Mouse (Mus musculus) embryonic stem cell, embryonic (primary cell): Measurements from ENCODE around the gene Fam133b.
"Not testable (repeated sequence)": the region's sequence is repeated elsewhere in the genome, so short reads cannot be mapped to it uniquely, and the experiment has no call there.

Source experiments
- CTCF ChIA-PET, 4 experiments: fragments of 300-600 bp in 2 of 4; fragments of 350-600 bp in 2 of 4; sonication (Branson Sonifier 250); formaldehyde crosslinking; loops; one replicate each; lab custom pipeline; 2022; ENCODE audit warnings: inconsistent platforms in 2 of 4; lab: Charles Lee
- POLR2A ChIA-PET, 4 experiments: fragments of 300-600 bp in 2 of 4; fragments of 350-600 bp in 2 of 4; sonication (Branson Sonifier 250); formaldehyde crosslinking; loops; one replicate each; lab custom pipeline; 2022; ENCODE audit warnings: antibody characterized with exemption in 4 of 4, inconsistent platforms in 1 of 4; lab: Charles Lee

Fam133b gene

GRCm38 (mm10) chr5:3551481-3551880, 7.8 kb downstream of the Fam133b start:
- CTCF ChIA-PET = no interaction called here

GRCm38 (mm10) chr5:3554198-3554597, 10.6 kb downstream of the Fam133b start:
- POLR2A ChIA-PET = interaction anchor here in 1 of 4 experiments (0.8 to 2.3 kb wide), 4 partner anchors 10 to 26 kb away, joined by 3 to 13 read pairs (median 4); partner anchors contain the start of gene Fam133b

More at GRCm38 (mm10) chr5:3551481-3551880, 7.8 kb downstream of the Fam133b start:
- POLR2A ChIA-PET = interaction anchor here in 1 of 4 experiments (1.3 kb wide), 1 partner anchor 17 kb away, joined by 4 read pairs; no protein-coding TSS in a partner anchor

GRCm38 (mm10) chr5:3571266-3571665, 27.6 kb downstream of the Fam133b start, which contains the start of gene 1700109H08Rik:
1700109H08Rik (plus strand) TSS chr5:3571566.
- ChIA-PET POLR2A (interaction anchor here in 2 of 4 experiments (0.9 to 1.5 kb wide), 3 partner anchors 10 to 26 kb away, joined by 3 to 5 read pairs (median 4); no protein-coding TSS in a partner anchor), CTCF (interaction anchor here in 1 of 4 experiments (1.5 to 2.1 kb wide), 3 partner anchors 28 to 62 kb away, joined by 3 to 5 read pairs (median 4); partner anchors contain the start of gene Fam133b)

More at GRCm38 (mm10) chr5:3554198-3554597, 10.6 kb downstream of the Fam133b start:
- CTCF ChIA-PET = no interaction called here

- ChIA-PET CTCF (interaction anchor here in 3 of 4 experiments (0.6 to 1.5 kb wide), 3 partner anchors 32 to 59 kb away, joined by 3 to 4 read pairs (median 3); no protein-coding TSS in a partner anchor), POLR2A (interaction anchor here in 3 of 4 experiments (0.6 to 1.7 kb wide), 4 partner anchors 10 to 21 kb away, joined by 3 to 9 read pairs (median 4); partner anchors contain the start of genes Pex1 (in 1 of the 3) and Rbm48 (in 1 of the 3))
Observed at GRCm38 (mm10) chr5:3574825-3575224, 31.2 kb downstream of the Fam133b start.

- ChIA-PET POLR2A (interaction anchor here in 3 of 4 experiments (0.7 to 13.5 kb wide), 11 partner anchors 9 to 281 kb away, joined by 3 to 150 read pairs (median 4); partner anchors contain the start of genes Pex1 (in 3 of the 3), Rbm48 (in 3 of the 3) and Fam133b (in 1 of the 3)), CTCF (interaction anchor here in 1 of 4 experiments (0.7 kb wide), 1 partner anchor 18 kb away, joined by 3 read pairs; the partner anchor contains the start of genes Pex1 and Rbm48)
Observed at GRCm38 (mm10) chr5:3577939-3578338, 34.3 kb downstream of the Fam133b start.

- POLR2A ChIA-PET = interaction anchor here (0.6 to 13.5 kb wide), 19 partner anchors 8 to 285 kb away, joined by 3 to 150 read pairs (median 5); partner anchors contain the start of genes Pex1 (in 3 of the 4), Rbm48 (in 3 of the 4) and Fam133b (in 2 of the 4)
- CTCF ChIA-PET = no interaction called here
Observed at GRCm38 (mm10) chr5:3579066-3579465, 35.4 kb downstream of the Fam133b start.

GRCm38 (mm10) chr5:3595693-3596398, 52.2 kb downstream of the Fam133b start, which contains the start of gene Pex1:
Pex1 (plus strand) TSS chr5:3596066.
- CTCF ChIA-PET = interaction anchor here (0.6 to 1.9 kb wide), 14 partner anchors 9 to 600 kb away, joined by 3 to 8 read pairs (median 3); partner anchors contain the start of gene Fam133b (in 3 of the 4)
- POLR2A ChIA-PET = interaction anchor here (0.6 to 8.5 kb wide), 57 partner anchors 8 to 458 kb away, joined by 3 to 150 read pairs (median 4); partner anchors contain the start of genes Ankib1 (in 2 of the 4), Fam133b (in 2 of the 4) and Krit1 (in 2 of the 4)

- CTCF ChIA-PET = interaction anchor here (0.6 to 1.9 kb wide), 14 partner anchors 8 to 599 kb away, joined by 3 to 8 read pairs (median 3); partner anchors contain the start of gene Fam133b (in 3 of the 4)
- POLR2A ChIA-PET = interaction anchor here (0.8 to 8.5 kb wide), 53 partner anchors 8 to 373 kb away, joined by 3 to 150 read pairs (median 5); partner anchors contain the start of genes Ankib1 (in 2 of the 4), Fam133b (in 2 of the 4) and Krit1 (in 2 of the 4)
Observed at GRCm38 (mm10) chr5:3596399-3596766, 52.8 kb downstream of the Fam133b start, which contains the start of gene Rbm48. Rbm48 (minus strand) TSS chr5:3596585.

- CTCF ChIA-PET = interaction anchor here in 3 of 4 experiments (1.1 to 1.9 kb wide), 4 partner anchors 28 to 254 kb away, joined by 3 to 4 read pairs (median 3); no protein-coding TSS in a partner anchor
- POLR2A ChIA-PET = interaction anchor here (0.7 to 8.5 kb wide), 27 partner anchors 8 to 374 kb away, joined by 3 to 150 read pairs (median 7); partner anchors contain the start of genes 1700109H08Rik (in 1 of the 4) and Fam133b (in 1 of the 4)
Observed at GRCm38 (mm10) chr5:3597171-3597570, 53.5 kb downstream of the Fam133b start.

- ChIA-PET CTCF (no interaction called here), POLR2A (interaction anchor here in 1 of 4 experiments (1.3 kb wide), 1 partner anchor 10 kb away, joined by 3 read pairs; no protein-coding TSS in a partner anchor)
Observed at GRCm38 (mm10) chr5:3598766-3599165, 55.1 kb downstream of the Fam133b start.

GRCm38 (mm10) chr5:3600298-3600697, 56.7 kb downstream of the Fam133b start:
- ChIA-PET POLR2A (interaction anchor here in 1 of 4 experiments (0.9 to 1.1 kb wide), 2 partner anchors 45 to 57 kb away, joined by 3 to 4 read pairs; partner anchors contain the start of gene Fam133b), CTCF (no interaction called here)

GRCm38 (mm10) chr5:3600790-3601189, 57.2 kb downstream of the Fam133b start:
- CTCF ChIA-PET = no interaction called here
- POLR2A ChIA-PET = interaction anchor here in 1 of 4 experiments (0.9 to 1.1 kb wide), 2 partner anchors 45 to 57 kb away, joined by 3 to 4 read pairs; partner anchors contain the start of gene Fam133b

- ChIA-PET CTCF (interaction anchor here in 1 of 4 experiments (0.7 kb wide), 1 partner anchor 459 kb away, joined by 3 read pairs; no protein-coding TSS in a partner anchor), POLR2A (interaction anchor here in 2 of 4 experiments (2.1 to 3.1 kb wide), 2 partner anchors 11 kb away, joined by 7 to 20 read pairs; partner anchors contain the start of genes Pex1 (in 2 of the 2) and Rbm48 (in 2 of the 2))
Observed at GRCm38 (mm10) chr5:3607114-3607513, 63.5 kb downstream of the Fam133b start.

GRCm38 (mm10) chr5:3609241-3609640, 65.6 kb downstream of the Fam133b start:
- POLR2A ChIA-PET = interaction anchor here in 2 of 4 experiments (1.0 to 1.9 kb wide), 4 partner anchors 11 to 23 kb away, joined by 3 to 6 read pairs (median 4); partner anchors contain the start of genes Rbm48 (in 2 of the 2) and Pex1 (in 1 of the 2)
- CTCF ChIA-PET = no interaction called here

- CTCF ChIA-PET = not testable (repeated sequence)
- POLR2A ChIA-PET = interaction anchor here in 2 of 4 experiments (1.6 to 1.7 kb wide), 3 partner anchors 15 to 34 kb away, joined by 4 to 16 read pairs (median 12); partner anchors contain the start of genes Pex1 (in 2 of the 2) and Rbm48 (in 2 of the 2)
Observed at GRCm38 (mm10) chr5:3611835-3612234, 68.2 kb downstream of the Fam133b start.
